Mouse (Mus musculus) neural tube, embryonic 11.5 days (tissue): ENCODE results near the gene Map7. TPM values are rescaled to one million over a fixed set of nuclear protein-coding genes. Genes with fewer than 3 reads are reported as not detected.

ENCODE experiments used
- ATAC-seq: fragments of 200-750 bp; cut with Nextera tagmentation; 2 replicates; pipeline ENCODE4 v1.8.0; 2017; ENCODE audit warnings: moderate number of reproducible peaks, mild to moderate bottlenecking, moderate TSS enrichment, moderate library complexity; ENCODE audit not compliant: insufficient read depth, low FRiP score, low TSS enrichment
- DNase-seq: peaks from one replicate; pipeline ENCODE4 v3.0.0-alpha.2; 2015; ENCODE audit warnings: low spot score
- H3K27ac ChIP-seq: fragments of 300-500 bp; sonication (generic); 2 replicates; pipeline ENCODE4 v1.5.1; 2014; ENCODE audit warnings: low read depth, mild to moderate bottlenecking, low read length
- H3K27me3 ChIP-seq: fragments of 300-500 bp; sonication (generic); 2 replicates; pipeline ENCODE4 v1.6.1; 2014; ENCODE audit warnings: mild to moderate bottlenecking, low read length, mixed read lengths; ENCODE audit not compliant: control insufficient read depth, insufficient read depth
- H3K36me3 ChIP-seq: fragments of 300-500 bp; sonication (generic); 2 replicates; pipeline ENCODE4 v1.6.1; 2014; ENCODE audit warnings: mild to moderate bottlenecking, low read length, moderate library complexity, mixed read lengths; ENCODE audit not compliant: control insufficient read depth, insufficient read depth
- H3K4me1 ChIP-seq: fragments of 300-500 bp; sonication (generic); 2 replicates; pipeline ENCODE4 v1.6.1; 2014; ENCODE audit warnings: low read length, mixed read lengths; ENCODE audit not compliant: control insufficient read depth, insufficient read depth
- H3K4me2 ChIP-seq: fragments of 300-500 bp; sonication (generic); 2 replicates; pipeline ENCODE4 v1.6.1; 2014; ENCODE audit warnings: low read depth, mild to moderate bottlenecking, moderate library complexity
- H3K4me3 ChIP-seq: fragments of 300-500 bp; sonication (generic); 2 replicates; pipeline ENCODE4 v1.5.1; 2014; ENCODE audit warnings: low read depth, low read length
- H3K9ac ChIP-seq: fragments of 300-500 bp; sonication (generic); 2 replicates; pipeline ENCODE4 v1.6.1; 2014; ENCODE audit warnings: mild to moderate bottlenecking, low read length
- H3K9me3 ChIP-seq: fragments of 300-500 bp; sonication (generic); 2 replicates; pipeline ENCODE4 v1.6.1; 2016; ENCODE audit warnings: low read length; ENCODE audit not compliant: control insufficient read depth
- WGBS: fragments of 180-500 bp; shearing (Covaris S2); extraction: QIAGEN DNeasy Blood & Tissue Kit; methylation state at CpG from one replicate; pipeline ENCODE4 v1.1.7; 2014; 5-methylcytosine and 5-hydroxymethylcytosine counted together
- polyA plus RNA-seq: library from polyadenylated mRNA; unstranded; fragments of >200 nt; fragmentation: Nextera tagmentation; extraction: Ambion mirVana; gene quantifications from 2 replicates; pipeline ENCODE4 v1.2.1, GENCODE M21; 2014

Gene Map7
- polyA plus RNA-seq, 1 experiment from 2014 or later: 5.4 TPM

GRCm38 (mm10) chr10:20203502-20203901, 55.2 kb downstream of the Map7 start:
- Histone ChIP-seq H3K4me3 (no peak overlapping the region), H3K9me3 (no peaks in the 10 kb centered on the region), H3K9ac (no peak overlapping the region), H3K27me3 (no peaks in the 10 kb centered on the region), H3K4me1 (peaks cover 4% of the 10 kb centered on the region; the same call in 1 of the 2 replicates), H3K4me2 (no peak overlapping the region), H3K36me3 (no peaks in the 10 kb centered on the region), H3K27ac (no peak overlapping the region)
- DNase-seq (no peak), ATAC-seq (no peak)
- 70% methylated on average over 6 of the region's 6 CpGs for WGBS

- WGBS: 33% methylated on average over 20 of the region's 20 CpGs
- no peak overlapping the region for H3K4me2 ChIP-seq
Observed at GRCm38 (mm10) chr10:20204696-20205431, 56.6 kb downstream of the Map7 start.

GRCm38 (mm10) chr10:20206966-20207365, 58.7 kb downstream of the Map7 start:
- DNase-seq (no peak), ATAC-seq (no peak)
- WGBS: 85% methylated on average over 7 of the region's 7 CpGs
- H3K4me2 ChIP-seq: no peak overlapping the region
- H3K4me1 ChIP-seq: peaks cover 4% of the 10 kb centered on the region; the same call in 1 of the 2 replicates
- no peak overlapping the region for H3K9ac ChIP-seq
- no peaks in the 10 kb centered on the region for H3K27me3 ChIP-seq
- no peaks in the 10 kb centered on the region for H3K9me3 ChIP-seq
- no peak overlapping the region for H3K27ac ChIP-seq
- H3K4me3 ChIP-seq: no peak overlapping the region
- H3K36me3 ChIP-seq: no peaks in the 10 kb centered on the region

More at GRCm38 (mm10) chr10:20204696-20205431, 56.6 kb downstream of the Map7 start:
- Histone ChIP-seq H3K27ac (no peak overlapping the region), H3K4me1 (peaks cover 4% of the 10 kb centered on the region; the same call in 1 of the 2 replicates), H3K4me3 (no peak overlapping the region), H3K9me3 (no peaks in the 10 kb centered on the region), H3K36me3 (no peaks in the 10 kb centered on the region), H3K27me3 (no peaks in the 10 kb centered on the region), H3K9ac (no peak overlapping the region)
- DNase-seq: peak; percentile 28
- ATAC-seq: no peak

- H3K4me2 ChIP-seq: no peak overlapping the region
- no peak for DNase-seq
- no peak for ATAC-seq
- H3K27me3 ChIP-seq: no peaks in the 10 kb centered on the region
- H3K4me3 ChIP-seq: no peak overlapping the region
- H3K9ac ChIP-seq: no peak overlapping the region
- no peak overlapping the region for H3K27ac ChIP-seq
- H3K9me3 ChIP-seq: no peaks in the 10 kb centered on the region
- WGBS: 90% methylated on average over 5 of the region's 5 CpGs
- no peaks in the 10 kb centered on the region for H3K4me1 ChIP-seq
- H3K36me3 ChIP-seq: no peaks in the 10 kb centered on the region
Observed at GRCm38 (mm10) chr10:20209609-20210341, 61.5 kb downstream of the Map7 start.

DNA sequence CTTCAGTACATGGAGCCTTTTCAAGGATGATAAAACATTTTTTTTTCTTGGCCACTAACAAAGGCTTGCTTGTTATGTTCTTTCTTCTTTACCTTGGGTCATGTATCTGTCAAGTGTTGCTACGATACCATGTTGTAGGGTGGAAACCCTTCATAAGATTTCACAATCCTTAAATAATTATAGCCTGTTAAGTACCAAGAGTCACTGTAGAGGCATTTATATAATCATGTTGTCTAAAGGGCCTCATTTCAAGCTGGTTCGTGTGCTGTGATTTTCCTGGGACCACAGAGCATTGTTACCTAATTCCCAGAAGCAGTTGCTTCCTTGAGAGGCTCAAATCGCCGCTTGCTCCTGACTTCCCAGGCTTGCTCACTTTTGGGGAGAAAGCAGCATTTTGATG, 66.1 kb downstream of the Map7 start:
- H3K4me3 ChIP-seq: no peak overlapping the region
- no peak for DNase-seq
- no peaks in the 10 kb centered on the region for H3K36me3 ChIP-seq
- H3K4me2 ChIP-seq: no peak overlapping the region
- no peak overlapping the region for H3K27ac ChIP-seq
- H3K9ac ChIP-seq: no peak overlapping the region
- H3K4me1 ChIP-seq: no peaks in the 10 kb centered on the region
- H3K27me3 ChIP-seq: no peaks in the 10 kb centered on the region
- ATAC-seq: no peak
- no peaks in the 10 kb centered on the region for H3K9me3 ChIP-seq
- 90% methylated on average over 4 of the region's 4 CpGs for WGBS

DNA sequence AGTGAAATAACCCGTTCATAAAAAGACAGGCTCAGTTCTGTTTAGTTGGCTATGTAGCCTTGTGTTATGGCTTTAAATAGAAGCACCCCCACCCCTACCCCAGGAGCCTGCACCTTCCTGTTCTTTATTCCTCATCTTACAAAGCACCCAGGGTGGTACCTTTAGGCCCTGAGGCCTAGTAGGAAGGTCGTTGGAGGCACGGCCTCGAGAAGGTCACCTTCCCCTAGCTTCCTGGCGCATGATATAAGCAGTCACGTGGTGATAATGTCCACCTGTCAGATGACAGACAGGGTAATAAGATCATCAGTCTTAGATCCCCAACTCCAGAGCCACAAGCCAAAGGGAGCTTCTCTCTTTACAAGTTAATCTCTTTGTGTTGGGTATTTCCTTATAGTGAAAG, 68.7 kb downstream of the Map7 start:
- H3K27me3 ChIP-seq: no peaks in the 10 kb centered on the region
- H3K9ac ChIP-seq: no peak overlapping the region
- H3K36me3 ChIP-seq: no peaks in the 10 kb centered on the region
- no peak overlapping the region for H3K4me2 ChIP-seq
- H3K4me3 ChIP-seq: no peak overlapping the region
- ATAC-seq (no peak), DNase-seq (no peak)
- H3K27ac ChIP-seq: no peak overlapping the region
- WGBS: 83% methylated on average over 6 of the region's 6 CpGs
- H3K9me3 ChIP-seq: no peaks in the 10 kb centered on the region
- H3K4me1 ChIP-seq: no peaks in the 10 kb centered on the region

GRCm38 (mm10) chr10:20218866-20219265, 70.6 kb downstream of the Map7 start:
- H3K9ac ChIP-seq: no peak overlapping the region
- no peak overlapping the region for H3K27ac ChIP-seq
- no peak for ATAC-seq
- no peak for DNase-seq
- WGBS: 78% methylated on average over 4 of the region's 4 CpGs
- no peaks in the 10 kb centered on the region for H3K4me1 ChIP-seq
- no peaks in the 10 kb centered on the region for H3K9me3 ChIP-seq
- no peaks in the 10 kb centered on the region for H3K27me3 ChIP-seq
- no peak overlapping the region for H3K4me2 ChIP-seq
- no peak overlapping the region for H3K4me3 ChIP-seq
- no peaks in the 10 kb centered on the region for H3K36me3 ChIP-seq

- H3K9ac ChIP-seq: no peak overlapping the region
- H3K36me3 ChIP-seq: no peaks in the 10 kb centered on the region
- ATAC-seq (no peak), DNase-seq (no peak)
- H3K4me2 ChIP-seq: no peak overlapping the region
- H3K27ac ChIP-seq: no peak overlapping the region
- no peaks in the 10 kb centered on the region for H3K4me1 ChIP-seq
- no peak overlapping the region for H3K4me3 ChIP-seq
- 90% methylated on average over 8 of the region's 8 CpGs for WGBS
- H3K9me3 ChIP-seq: no peaks in the 10 kb centered on the region
- no peaks in the 10 kb centered on the region for H3K27me3 ChIP-seq
Observed at GRCm38 (mm10) chr10:20219538-20219937, 71.3 kb downstream of the Map7 start.
